Mouse (Mus musculus): ENCODE results near the gene Rtn4rl2.

The Rtn4rl2 gene

GRCm38 (mm10) chr2:84884611-84885010, 1.9 kb downstream of the Rtn4rl2 start:
- DNase-seq, result no peak

GRCm38 (mm10) chr2:84883942-84884341, 2.6 kb downstream of the Rtn4rl2 start:
- no peak for DNase-seq

DNA sequence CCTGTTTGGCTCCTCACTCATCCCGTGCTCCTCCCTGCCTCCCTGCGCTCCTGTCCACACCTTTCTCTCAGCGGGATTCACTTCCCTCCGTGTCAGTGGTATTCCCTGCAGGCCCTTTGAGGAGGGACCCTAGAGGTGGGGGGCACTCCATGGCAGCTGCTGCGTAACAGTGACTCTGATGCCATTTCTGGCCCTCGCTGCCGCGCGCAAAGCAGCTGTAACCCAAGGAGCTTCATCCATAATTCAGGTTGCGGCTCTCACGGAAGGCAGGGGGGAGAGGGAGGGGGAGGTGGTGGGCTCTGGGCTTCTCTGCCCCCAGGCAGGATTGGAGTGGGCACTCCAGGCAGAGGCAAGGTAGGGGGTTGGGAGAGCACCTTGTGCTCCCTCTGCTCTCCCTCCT, 3.0 kb downstream of the Rtn4rl2 start:
- no peak for DNase-seq

DNA sequence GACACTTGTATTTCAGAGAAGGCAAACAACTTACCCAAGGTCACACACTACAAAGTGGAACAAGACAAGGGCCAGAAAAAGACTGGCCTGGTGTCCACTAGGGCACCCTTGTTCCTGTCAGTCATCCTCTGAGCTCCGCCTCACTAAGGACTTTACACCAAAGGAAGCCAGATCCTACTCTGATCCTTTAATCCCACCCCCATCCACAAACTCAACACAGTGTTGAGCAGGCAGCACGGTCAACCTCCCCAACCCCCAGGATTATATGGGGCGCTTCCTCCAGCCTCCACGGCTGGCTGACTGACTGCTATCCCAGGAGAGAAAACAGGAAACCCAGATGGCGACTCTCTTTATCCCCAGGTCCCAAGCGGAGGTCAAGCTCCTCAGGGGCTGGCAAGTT, 3.4 kb downstream of the Rtn4rl2 start:
- no peak for DNase-seq

- no peak for DNase-seq
Measured at GRCm38 (mm10) chr2:84882606-84883005, 3.9 kb downstream of the Rtn4rl2 start.

- DNase-seq, result no peak
Measured at GRCm38 (mm10) chr2:84880590-84880989, 5.9 kb downstream of the Rtn4rl2 start.

DNA sequence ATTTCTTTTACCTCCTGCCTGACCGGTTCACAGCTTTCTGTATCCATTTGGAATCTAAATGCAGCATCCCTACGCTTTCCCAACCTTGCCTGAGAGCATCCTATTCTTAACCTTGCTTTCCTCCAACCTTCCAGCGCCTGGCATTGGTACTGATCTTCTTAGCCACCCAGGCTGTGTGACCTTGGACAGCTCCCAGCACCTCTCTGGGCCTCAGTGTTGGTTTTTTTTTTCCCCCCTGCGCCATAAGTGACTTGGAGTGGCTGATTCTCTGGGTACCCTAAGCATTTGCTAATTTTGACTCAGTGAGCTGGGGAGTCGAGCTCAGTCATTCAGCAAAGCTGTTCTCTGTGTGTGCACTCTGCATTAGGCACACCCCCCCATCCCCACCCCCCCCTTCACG, 10.7 kb downstream of the Rtn4rl2 start:
- no peak for DNase-seq

- DNase-seq, result peak; percentile 58
Measured at GRCm38 (mm10) chr2:84872105-84872716, 14.3 kb downstream of the Rtn4rl2 start.

GRCm38 (mm10) chr2:84870623-84871160, 15.8 kb downstream of the Rtn4rl2 start:
- no peak for DNase-seq

DNA sequence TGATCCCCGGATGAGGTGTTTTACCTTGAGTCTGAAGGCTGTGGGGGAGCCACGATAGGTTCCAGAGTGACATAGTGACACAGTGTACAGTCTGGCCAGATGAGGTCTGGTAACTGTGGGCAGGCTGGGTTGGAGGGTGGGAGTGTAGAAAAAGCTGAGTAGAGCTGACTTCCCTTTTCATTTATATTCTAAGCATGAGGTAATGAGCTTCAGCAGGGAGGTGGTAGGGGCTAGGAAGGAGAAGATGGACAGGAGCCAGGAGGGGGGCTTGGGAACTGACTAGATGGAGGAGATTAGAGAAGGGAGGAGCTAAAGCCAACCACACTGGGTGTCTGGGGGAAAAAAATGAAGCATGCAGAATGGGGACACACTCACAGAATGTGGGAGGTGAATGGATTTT, 17.5 kb downstream of the Rtn4rl2 start:
- DNase-seq, result no peak

- peak; percentile 79 for DNase-seq
Measured at GRCm38 (mm10) chr2:84868521-84868943, 18.0 kb downstream of the Rtn4rl2 start.

GRCm38 (mm10) chr2:84865616-84866571, 20.6 kb downstream of the Rtn4rl2 start:
- DNase-seq, result peak; percentile 70

- DNase-seq, result no peak
Measured at GRCm38 (mm10) chr2:84862231-84862630, 24.3 kb downstream of the Rtn4rl2 start.

DNA sequence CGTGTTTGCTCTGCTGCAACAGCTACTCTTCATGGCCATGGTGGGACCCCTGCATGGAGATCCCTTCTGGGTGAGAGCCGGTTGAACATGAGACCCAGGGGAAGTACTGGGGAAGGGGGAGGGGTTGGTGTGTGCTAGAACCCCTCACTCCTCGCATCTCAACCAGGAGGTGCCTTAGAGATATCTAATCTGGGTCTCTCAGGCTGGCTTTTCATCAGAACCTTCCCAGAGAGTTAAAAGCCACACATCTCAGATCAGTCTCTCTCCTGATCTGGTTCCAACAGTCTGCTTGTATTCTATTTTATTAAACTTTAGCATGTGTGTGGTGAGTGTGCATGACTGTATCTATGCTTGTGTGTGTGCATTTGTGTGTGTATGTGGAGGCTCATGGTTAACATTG, 25.1 kb downstream of the Rtn4rl2 start:
- no peak for DNase-seq

DNA sequence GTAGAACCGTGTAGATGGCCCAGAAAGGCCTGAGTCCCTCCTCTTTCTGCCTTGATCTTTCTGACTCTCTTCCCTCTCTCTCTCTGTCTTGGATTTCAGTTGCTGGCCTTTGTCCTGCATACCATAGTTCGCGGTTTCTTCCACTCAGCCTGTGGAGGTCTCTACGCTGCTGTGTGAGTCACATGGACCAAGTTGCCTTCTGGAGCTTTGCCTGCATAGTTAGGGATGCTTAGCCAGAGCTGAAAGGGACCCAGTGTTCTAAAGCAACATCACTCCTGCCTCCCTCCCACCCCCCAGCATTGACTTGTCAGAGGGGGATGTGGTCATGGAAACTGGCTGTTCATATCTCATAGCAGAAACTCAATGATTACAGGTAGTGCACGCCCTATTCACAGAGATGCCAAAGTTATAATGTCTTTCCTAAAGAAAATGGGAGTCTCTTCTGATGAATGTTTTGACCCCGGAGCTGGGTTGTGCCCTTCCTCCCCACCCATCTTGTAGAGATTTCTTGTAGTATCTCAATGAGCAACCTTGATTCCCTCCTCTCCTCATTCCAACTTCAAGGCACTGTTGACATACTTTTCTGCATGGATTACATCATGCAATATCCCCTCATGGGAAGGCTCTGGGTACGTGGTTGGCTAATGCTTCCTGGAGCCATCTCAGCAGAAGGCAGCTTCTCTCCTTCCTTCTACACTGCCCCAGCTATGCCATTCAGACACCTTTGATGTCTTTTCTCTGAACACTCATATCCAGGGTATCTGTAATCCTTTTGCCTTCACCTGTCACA, 26.3 kb downstream of the Rtn4rl2 start:
- DNase-seq, result no peak

- DNase-seq, result no peak
Measured at GRCm38 (mm10) chr2:84858551-84858950, 28.0 kb downstream of the Rtn4rl2 start.

DNA sequence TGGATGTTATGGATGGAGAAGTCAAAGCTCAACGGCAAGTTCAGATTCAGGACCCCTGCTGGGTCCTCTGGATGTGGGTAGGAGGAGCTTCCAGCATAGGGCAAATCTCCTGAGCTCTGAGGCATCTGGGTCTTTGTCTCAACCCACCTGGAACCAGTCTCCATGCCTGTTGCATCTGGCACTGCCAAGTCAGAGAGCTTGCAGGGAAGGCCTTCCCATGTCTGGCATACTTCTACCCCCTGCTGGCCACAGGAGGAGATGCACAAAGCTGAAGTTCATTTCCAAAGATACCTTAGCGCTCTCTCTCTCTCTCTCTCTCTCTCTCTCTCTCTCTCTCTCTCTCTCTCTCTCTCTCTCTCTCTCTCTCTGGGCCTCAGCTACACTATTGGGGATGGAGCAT, 30.8 kb downstream of the Rtn4rl2 start:
- peak; percentile 58 for DNase-seq

GRCm38 (mm10) chr2:84851130-84852040, 35.1 kb downstream of the Rtn4rl2 start:
- peak; percentile 66 for DNase-seq

GRCm38 (mm10) chr2:84850407-84851129, 35.9 kb downstream of the Rtn4rl2 start:
- no peak for DNase-seq

DNA sequence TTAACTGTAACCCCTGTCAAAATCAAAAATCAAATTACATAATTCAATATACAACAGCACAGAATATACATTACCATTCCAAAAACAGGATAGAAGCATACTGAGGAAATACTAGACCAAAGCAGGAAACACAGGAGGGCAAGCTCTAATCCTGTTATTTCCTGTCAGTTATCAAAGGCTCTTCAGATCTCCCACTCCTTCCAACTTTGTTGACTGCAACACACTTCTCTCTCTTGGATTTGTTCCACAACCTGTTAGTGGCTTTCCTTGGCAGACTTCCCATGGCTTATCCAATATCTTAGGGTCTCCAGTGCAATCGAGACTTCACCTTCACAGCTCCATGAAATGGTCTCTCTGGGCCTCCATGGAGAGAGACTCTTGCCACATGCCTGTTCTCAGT, 41.3 kb downstream of the Rtn4rl2 start:
- DNase-seq, result no peak

- DNase-seq, result no peak
Measured at GRCm38 (mm10) chr2:84843654-84844053, 42.9 kb downstream of the Rtn4rl2 start.
